Comparison of ENCODE assay signal across 14 mouse cellular contexts in genomic region chr15:79694512-79694911, GRCm38 (mm10). TPM values are rescaled to one million over a fixed set of nuclear protein-coding genes. Genes with fewer than 3 reads are reported as not detected.
DNase-seq lines count a peak whose midpoint lies in the region; ATAC-seq and TF ChIP-seq lines count a peak whose summit lies in the region.
"Had no signal": no experiment of that assay in that cellular context is flagged by ENCODE, and none has a peak within 500 bp of the region (broad histone marks: within the 10 kb centered on the region; RNA-seq: fewer than 3 reads in every experiment).

No protein-coding gene starts in this region.

- WGBS in heart, embryonic 13.5 days = 70% methylated on average over 4 of the region's 4 CpGs
- WGBS in liver, postnatal 0 days (ENCODE audit: insufficient replicate concordance) = 33% methylated on average over 4 of the region's 4 CpGs

- intact Hi-C loops in left cerebral cortex, postnatal 14 days (cut with DNase I) = no loop called here

- peak; percentile 76 for TF ChIP-seq EP300 in liver, postnatal 0 days (IDR thresholded peaks at IDR 0.05; ENCODE audit: low read depth)

- H3K4me3 ChIP-seq in heart, embryonic 13.5 days = no peak overlapping the region
- H3K4me3 ChIP-seq in G1E (ENCODE audit: low read depth, low read length) = peak overlapping the region; percentile 69
- H3K4me3 ChIP-seq in liver, postnatal 0 days (ENCODE audit: low read depth, low read length) = peak overlapping the region; percentile 93
- H3K4me3 ChIP-seq: embryonic facial prominence, embryonic 15.5 days; neural tube, embryonic 13.5 days had no signal

- H3K4me2 ChIP-seq in heart, embryonic 13.5 days = peak overlapping the region; percentile 85
- H3K4me2 ChIP-seq in liver, postnatal 0 days (ENCODE audit: low read depth, low read length) = peak overlapping the region; percentile 99
- H3K4me2 ChIP-seq: embryonic facial prominence, embryonic 15.5 days; neural tube, embryonic 13.5 days had no signal

- peaks cover 33% of the 10 kb centered on the region for H3K36me3 ChIP-seq in heart, embryonic 13.5 days
- H3K36me3 ChIP-seq in G1E (replicated peaks) = peaks cover 61% of the 10 kb centered on the region
- peaks cover 24% of the 10 kb centered on the region for H3K36me3 ChIP-seq in liver, postnatal 0 days (replicated peaks; ENCODE audit: insufficient read depth, low read length)
- H3K36me3 ChIP-seq: neural tube, embryonic 13.5 days had no signal

- peaks cover 63% of the 10 kb centered on the region for H3K4me1 ChIP-seq in heart, embryonic 13.5 days
- peaks cover 79% of the 10 kb centered on the region for H3K4me1 ChIP-seq in G1E (ENCODE audit: insufficient read depth, low read depth, low read length)
- peaks cover 67% of the 10 kb centered on the region for H3K4me1 ChIP-seq in liver, postnatal 0 days (ENCODE audit: insufficient read depth)

- DNase-seq in heart, adult 11 months = no peak
- peak; percentile 70 for DNase-seq in G1E (ENCODE audit: low spot score)
- peak; percentile 48 for DNase-seq in liver, postnatal 0 days
- DNase-seq in adrenal gland, adult 18-20 months (ENCODE audit: low spot score in 2 of 2) = no peak
- no peak for DNase-seq in left cerebral cortex, postnatal 14 days (ENCODE audit: low spot score in 2 of 2)
- DNase-seq in left cerebral cortex, adult 9 months (ENCODE audit: low spot score in 2 of 2) = no peak
- DNase-seq: cerebellum, postnatal 36 days; kidney, adult 18-20 months had no signal

- TF ChIP-seq CTCF in G1E (IDR thresholded peaks at IDR 0.05; ENCODE audit: low read depth, low read length) = no peak
- no peak for TF ChIP-seq CTCF in liver, postnatal 0 days (IDR thresholded peaks at IDR 0.05; ENCODE audit: low read depth)

- peak overlapping the region; percentile 5; the same call in 1 of the 2 replicates for H3K9ac ChIP-seq in heart, embryonic 13.5 days
- H3K9ac ChIP-seq in liver, postnatal 0 days (replicated peaks) = peak overlapping the region; percentile 67
- H3K9ac ChIP-seq: embryonic facial prominence, embryonic 15.5 days had no signal

- no peak for ATAC-seq in heart, embryonic 13.5 days (ENCODE audit: extremely low read depth, insufficient number of reproducible peaks, low FRiP score, low TSS enrichment)
- peak; percentile 25; the same call in 1 of the 2 replicates for ATAC-seq in G1E (ENCODE audit: extremely low read depth, insufficient number of reproducible peaks, low FRiP score, poor library complexity, severe bottlenecking)
- peak; percentile 41 for ATAC-seq in erythroid progenitor cell, adult 5-6 weeks (replicated peaks; ENCODE audit: low FRiP score, poor library complexity, severe bottlenecking)
- no peak for ATAC-seq in liver, postnatal 0 days
- ATAC-seq: midbrain, embryonic 16.5 days; Patski had no signal

- no peaks in the 10 kb centered on the region for H3K27me3 ChIP-seq in heart, embryonic 13.5 days (replicated peaks)
- H3K27me3 ChIP-seq in G1E (ENCODE audit: insufficient read depth, low read length) = no peaks in the 10 kb centered on the region
- no peaks in the 10 kb centered on the region for H3K27me3 ChIP-seq in liver, postnatal 0 days (ENCODE audit: insufficient read depth, low read length)
- H3K27me3 ChIP-seq: embryonic facial prominence, embryonic 15.5 days; neural tube, embryonic 13.5 days; Patski had no signal

- H3K27ac ChIP-seq in heart, embryonic 13.5 days (replicated peaks) = no peak overlapping the region
- H3K27ac ChIP-seq in liver, postnatal 0 days (ENCODE audit: low read depth) = peak overlapping the region; percentile 88
- H3K27ac ChIP-seq: embryonic facial prominence, embryonic 15.5 days; neural tube, embryonic 13.5 days had no signal

- H3K9me3 ChIP-seq in heart, embryonic 13.5 days = no peaks in the 10 kb centered on the region
- no peaks in the 10 kb centered on the region for H3K9me3 ChIP-seq in G1E (replicated peaks)
- no peaks in the 10 kb centered on the region for H3K9me3 ChIP-seq in liver, postnatal 0 days (ENCODE audit: low read length)
- H3K9me3 ChIP-seq: embryonic facial prominence, embryonic 15.5 days; neural tube, embryonic 13.5 days had no signal

RNA-seq across cellular contexts. Expression of gene Gtpbp1, which starts 3.9 kb away (rescaled TPM):
- polyA plus RNA-seq in heart, embryonic 13.5 days (2015; fragmentation: Nextera tagmentation; extraction: Ambion mirVana) = 27.0 and 29.5 TPM in 2 replicates
- total RNA-seq in G1E (2014; fragmentation: Nextera tagmentation) (63.7 and 74.7 TPM in 2 replicates), G1E (2017) (54.8 and 58.6 TPM in 2 replicates)
- 108 and 116 TPM in 2 replicates for polyA plus RNA-seq in G1E (2012)
- total RNA-seq in erythroid progenitor cell, adult 5-6 weeks (2015; ENCODE audit: low replicate concordance) = 43.6 and 63.1 TPM in 2 replicates
- 64.1 and 94.1 TPM in 2 replicates for total RNA-seq in erythroid progenitor cell, adult 5-6 weeks (2017; ENCODE audit: low replicate concordance)
- polyA plus RNA-seq in liver, postnatal 0 days (2015; fragmentation: Nextera tagmentation; extraction: Ambion mirVana) = 14.8 and 16.8 TPM in 2 replicates
- total RNA-seq in adrenal gland, adult 18-20 months (2021) = 10 to 100 TPM; 28.8 to 30.2 TPM
- total RNA-seq in left cerebral cortex, postnatal 14 days (2021) = 10 to 100 TPM; 44.1 to 44.7 TPM

RNA-seq across cellular contexts. Expression of gene Josd1, which starts 6.8 kb away (rescaled TPM):
- polyA plus RNA-seq in heart, embryonic 13.5 days (2015; fragmentation: Nextera tagmentation; extraction: Ambion mirVana) = 19.8 and 20.4 TPM in 2 replicates
- 19.1 and 23.3 TPM in 2 replicates for total RNA-seq in G1E (2014; fragmentation: Nextera tagmentation)
- 21.6 and 21.9 TPM in 2 replicates for total RNA-seq in G1E (2017)
- 16.7 and 22.6 TPM in 2 replicates for polyA plus RNA-seq in G1E (2012)
- 17.7 and 18.4 TPM in 2 replicates for total RNA-seq in erythroid progenitor cell, adult 5-6 weeks (2015; ENCODE audit: low replicate concordance)
- 17.3 and 27.6 TPM in 2 replicates for total RNA-seq in erythroid progenitor cell, adult 5-6 weeks (2017; ENCODE audit: low replicate concordance)
- 13.3 and 13.9 TPM in 2 replicates for polyA plus RNA-seq in liver, postnatal 0 days (2015; fragmentation: Nextera tagmentation; extraction: Ambion mirVana)
- total RNA-seq in adrenal gland, adult 18-20 months (2021) = 10 to 100 TPM; 35.9 to 40.3 TPM
- 10 to 100 TPM; 56.1 to 66.2 TPM for total RNA-seq in left cerebral cortex, postnatal 14 days (2021)

RNA-seq across cellular contexts. Expression of gene Tomm22, which starts 23.9 kb away (rescaled TPM):
- 199 and 240 TPM in 2 replicates for polyA plus RNA-seq in heart, embryonic 13.5 days (2015; fragmentation: Nextera tagmentation; extraction: Ambion mirVana)
- total RNA-seq in G1E (2014; fragmentation: Nextera tagmentation) (116 and 133 TPM in 2 replicates), G1E (2017) (144 and 169 TPM in 2 replicates)
- 103 and 140 TPM in 2 replicates for polyA plus RNA-seq in G1E (2012)
- 70.8 and 73.9 TPM in 2 replicates for total RNA-seq in erythroid progenitor cell, adult 5-6 weeks (2015; ENCODE audit: low replicate concordance)
- total RNA-seq in erythroid progenitor cell, adult 5-6 weeks (2017; ENCODE audit: low replicate concordance) = 54.8 and 62.5 TPM in 2 replicates
- 123 and 126 TPM in 2 replicates for polyA plus RNA-seq in liver, postnatal 0 days (2015; fragmentation: Nextera tagmentation; extraction: Ambion mirVana)
- 100 to 1,000 TPM; 102 to 112 TPM for total RNA-seq in adrenal gland, adult 18-20 months (2021)
- 10 to 100 TPM; 97.8 to 99.7 TPM for total RNA-seq in left cerebral cortex, postnatal 14 days (2021)

RNA-seq across cellular contexts. Expression of gene Cby1, which starts 35.5 kb away (rescaled TPM):
- 41.3 and 47.8 TPM in 2 replicates for polyA plus RNA-seq in heart, embryonic 13.5 days (2015; fragmentation: Nextera tagmentation; extraction: Ambion mirVana)
- total RNA-seq in G1E (2014; fragmentation: Nextera tagmentation) (9.9 and 18.5 TPM in 2 replicates), G1E (2017) (44.7 and 54.5 TPM in 2 replicates)
- 98.0 and 113 TPM in 2 replicates for polyA plus RNA-seq in G1E (2012)
- total RNA-seq in erythroid progenitor cell, adult 5-6 weeks (2015; ENCODE audit: low replicate concordance) = 3.6 and 6.3 TPM in 2 replicates
- total RNA-seq in erythroid progenitor cell, adult 5-6 weeks (2017; ENCODE audit: low replicate concordance) = 13.0 and 15.4 TPM in 2 replicates
- polyA plus RNA-seq in liver, postnatal 0 days (2015; fragmentation: Nextera tagmentation; extraction: Ambion mirVana) = 8.5 and 8.8 TPM in 2 replicates
- 10 to 100 TPM; 16.9 to 18.7 TPM for total RNA-seq in adrenal gland, adult 18-20 months (2021)
- total RNA-seq in left cerebral cortex, postnatal 14 days (2021) = 10 to 100 TPM; 65.3 to 69.2 TPM

RNA-seq across cellular contexts. Expression of gene Fam227a, which starts 35.8 kb away (rescaled TPM):
- polyA plus RNA-seq in heart, embryonic 13.5 days (2015; fragmentation: Nextera tagmentation; extraction: Ambion mirVana) = 0.65 and 1.1 TPM in 2 replicates
- 0.90 and 3.4 TPM in 2 replicates for total RNA-seq in G1E (2014; fragmentation: Nextera tagmentation)
- 1.2 and 2.1 TPM in 2 replicates for total RNA-seq in G1E (2017)
- 0.11 and 0.13 TPM in 2 replicates for polyA plus RNA-seq in G1E (2012)
- 3.2 TPM in 1 of 2 replicates, not detected in the other for total RNA-seq in erythroid progenitor cell, adult 5-6 weeks (2015; ENCODE audit: low replicate concordance)
- total RNA-seq in erythroid progenitor cell, adult 5-6 weeks (2017; ENCODE audit: low replicate concordance) = 4.4 and 8.6 TPM in 2 replicates
- 0.13 and 0.18 TPM in 2 replicates for polyA plus RNA-seq in liver, postnatal 0 days (2015; fragmentation: Nextera tagmentation; extraction: Ambion mirVana)
- total RNA-seq in adrenal gland, adult 18-20 months (2021) = 1 to 10 TPM; 1.5 to 2.0 TPM
- 10 to 100 TPM in 1 of 2 experiments, 1 to 10 TPM in 1; 7.0 to 12.4 TPM for total RNA-seq in left cerebral cortex, postnatal 14 days (2021)

Comparison
In these comparisons a context has a peak if more than half of its experiments do, and no peak if none do; other contexts are left out.
1. ATAC-seq: peak in G1E (single experiment) and erythroid progenitor cell, adult 5-6 weeks (single experiment); none in heart, embryonic 13.5 days (single experiment) and liver, postnatal 0 days (single experiment).
2. DNase-seq: peak in G1E (single experiment) and liver, postnatal 0 days (single experiment); none in heart, adult 11 months (single experiment), adrenal gland, adult 18-20 months (0 of 2), left cerebral cortex, postnatal 14 days (0 of 2) and left cerebral cortex, adult 9 months (0 of 2).